Mouse (Mus musculus) midbrain, postnatal 0 days (tissue): ENCODE data around the gene Colgalt1. TPM values are rescaled to one million over a fixed set of nuclear protein-coding genes. Genes with fewer than 3 reads are reported as not detected.
A peak's percentile ranks its signal among the peaks of the same experiment; 100 is the strongest.

Experiments
- ATAC-seq: fragments of 200-750 bp; cut with Nextera tagmentation; 2 replicates; pipeline ENCODE4 v1.8.0; 2017; ENCODE audit warnings: moderate number of reproducible peaks, mild to moderate bottlenecking, moderate TSS enrichment, moderate library complexity; ENCODE audit not compliant: low FRiP score
- DNase-seq: peaks from one replicate; pipeline ENCODE4 v3.0.0-alpha.2; 2015; ENCODE audit warnings: low spot score
- H3K27ac ChIP-seq: fragments of 300-500 bp; sonication (generic); 2 replicates; pipeline ENCODE4 v1.5.1; 2014; ENCODE audit warnings: low read depth, mild to moderate bottlenecking, low read length, mixed read lengths
- H3K27me3 ChIP-seq: fragments of 300-500 bp; sonication (generic); 2 replicates; pipeline ENCODE4 v1.6.1; 2014; ENCODE audit warnings: low read length, control low read depth, mixed read lengths; ENCODE audit not compliant: insufficient read depth
- H3K36me3 ChIP-seq: fragments of 300-500 bp; sonication (generic); 2 replicates; pipeline ENCODE4 v1.6.1; 2014; ENCODE audit warnings: low read length, control low read depth, mixed read lengths; ENCODE audit not compliant: insufficient read depth
- H3K4me1 ChIP-seq: fragments of 300-500 bp; sonication (generic); 2 replicates; pipeline ENCODE4 v1.6.1; 2014; ENCODE audit warnings: mild to moderate bottlenecking, control low read depth, antibody characterized with exemption, low read length, mixed read lengths; ENCODE audit not compliant: insufficient read depth
- H3K4me2 ChIP-seq: fragments of 300-500 bp; sonication (generic); 2 replicates; pipeline ENCODE4 v1.6.1; 2014; ENCODE audit warnings: low read depth, mild to moderate bottlenecking, low read length, mixed read lengths; ENCODE audit not compliant: poor library complexity, severe bottlenecking
- H3K4me3 ChIP-seq: fragments of 300-500 bp; sonication (generic); 2 replicates; pipeline ENCODE4 v1.5.1; 2014; ENCODE audit warnings: low read depth, mild to moderate bottlenecking, low read length, moderate library complexity
- H3K9ac ChIP-seq: fragments of 300-500 bp; sonication (generic); replicated peaks from 2 replicates; pipeline ENCODE4 v1.6.1; 2014; ENCODE audit warnings: mild to moderate bottlenecking, low read length, moderate library complexity, mixed read lengths; ENCODE audit not compliant: poor library complexity, severe bottlenecking
- H3K9me3 ChIP-seq: fragments of 300-500 bp; sonication (generic); 2 replicates; pipeline ENCODE4 v1.6.1; 2016; ENCODE audit warnings: low read length, control low read depth
- CTCF ChIP-seq: IDR thresholded peaks from 2 replicates; pipeline ENCODE4 v1.5.1; 2016; ENCODE audit warnings: antibody characterized with exemption, mild to moderate bottlenecking
- WGBS: fragments of 180-500 bp; shearing (Covaris S2); extraction: QIAGEN DNeasy Blood & Tissue Kit; methylation state at CpG from one replicate; pipeline ENCODE4 v1.1.7; 2014; 5-methylcytosine and 5-hydroxymethylcytosine counted together
- polyA plus RNA-seq: library from polyadenylated mRNA; unstranded; fragments of >200 nt; fragmentation: Nextera tagmentation; extraction: Ambion mirVana; gene quantifications from 2 replicates; pipeline ENCODE4 v1.2.1, GENCODE M21; 2015
- total RNA-seq: library from RNA; depleted of rRNA; stranded (reverse); fragments of >200 nt; gene quantifications from 2 replicates; pipeline ENCODE4 v1.2.3, GENCODE M21; 2014

Colgalt1 gene
- total and polyA plus RNA-seq, 2 experiments from 2014 or later: 62.8 to 106 TPM

DNA sequence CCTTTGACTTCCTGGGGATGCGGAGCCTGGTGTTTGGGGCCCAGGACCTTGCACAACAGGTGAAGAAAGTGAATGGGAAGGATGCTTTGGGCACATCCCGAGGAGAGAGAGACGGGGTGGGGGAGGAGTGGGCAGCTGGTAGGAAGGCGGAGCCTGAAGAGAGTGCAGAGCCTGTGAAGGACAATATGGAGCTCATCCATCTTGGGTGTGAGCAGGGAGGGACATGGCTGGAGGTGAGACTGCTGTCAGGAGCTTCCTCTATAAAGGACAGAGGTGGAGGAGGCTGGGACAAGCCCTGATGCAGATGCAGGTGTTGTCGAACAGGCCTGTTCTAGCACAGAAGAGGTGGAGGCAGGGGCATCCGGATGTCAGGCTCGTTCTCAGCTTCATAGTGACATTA lies 6.8 kb upstream of the Colgalt1 start:
- Histone ChIP-seq H3K36me3 (0 out of 2 replicates have a peak, but pooled peaks cover 5% of the 10 kb centered on the region), H3K9me3 (no peaks in the 10 kb centered on the region), H3K9ac (no peak overlapping the region), H3K27me3 (peaks cover 18% of the 10 kb centered on the region), H3K4me1 (0 out of 2 replicates have a peak, but pooled peaks cover 4% of the 10 kb centered on the region), H3K27ac (no peak overlapping the region), H3K4me2 (no peak overlapping the region), H3K4me3 (no peak overlapping the region)
- WGBS: 52% methylated on average over 7 of the region's 7 CpGs
- no peak for TF ChIP-seq CTCF
- ATAC-seq (no peak), DNase-seq (no peak)

GRCm38 (mm10) chr8:71612141-71612540 lies 1.3 kb downstream of the Colgalt1 start:
- H3K9me3 ChIP-seq: no peaks in the 10 kb centered on the region
- no peak for DNase-seq
- 0 out of 2 replicates have a peak, but pooled peaks cover 6% of the 10 kb centered on the region for H3K4me1 ChIP-seq
- H3K9ac ChIP-seq: peak overlapping the region; percentile 76; the same call in 1 of the 2 replicates
- peak overlapping the region; percentile 77 for H3K4me3 ChIP-seq
- H3K36me3 ChIP-seq: peaks cover 21% of the 10 kb centered on the region
- TF ChIP-seq CTCF: no peak
- H3K27me3 ChIP-seq: no peaks in the 10 kb centered on the region
- ATAC-seq: no peak
- peak overlapping the region; percentile 81 for H3K4me2 ChIP-seq
- 31% methylated on average over 5 of the region's 5 CpGs for WGBS
- H3K27ac ChIP-seq: no peak overlapping the region

DNA sequence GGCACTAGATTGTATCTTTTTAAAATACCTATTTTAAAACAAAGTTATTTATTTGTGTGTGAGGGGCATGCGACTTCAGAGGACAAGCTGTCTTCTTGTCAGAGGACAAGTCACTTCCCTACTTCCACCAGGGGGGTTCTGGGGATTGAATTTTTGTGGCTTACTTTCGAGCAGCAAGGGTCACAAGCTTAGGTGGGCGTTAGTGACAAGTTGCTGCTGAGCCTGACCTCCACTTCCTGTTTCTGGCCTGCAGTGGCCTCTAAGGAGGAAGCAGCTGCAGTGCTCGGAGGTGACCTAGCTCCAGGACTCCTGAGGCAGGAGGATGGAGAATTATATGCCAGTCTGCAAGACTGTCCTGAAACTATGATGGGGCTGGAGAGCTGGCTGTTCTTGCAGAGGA lies 2.6 kb downstream of the Colgalt1 start:
- Histone ChIP-seq H3K4me3 (no peak overlapping the region), H3K4me2 (no peak overlapping the region), H3K4me1 (0 out of 2 replicates have a peak, but pooled peaks cover 6% of the 10 kb centered on the region), H3K27me3 (no peaks in the 10 kb centered on the region), H3K36me3 (peaks cover 33% of the 10 kb centered on the region), H3K9me3 (no peaks in the 10 kb centered on the region), H3K27ac (no peak overlapping the region), H3K9ac (no peak overlapping the region)
- no peak for ATAC-seq
- WGBS: 73% methylated on average over 4 of the region's 4 CpGs
- no peak for TF ChIP-seq CTCF
- no peak for DNase-seq

GRCm38 (mm10) chr8:71619786-71620185 lies 9.0 kb downstream of the Colgalt1 start:
- TF ChIP-seq CTCF: no peak
- no peaks in the 10 kb centered on the region for H3K9me3 ChIP-seq

GRCm38 (mm10) chr8:71625088-71625487 lies 14.3 kb downstream of the Colgalt1 start:
- no peak for TF ChIP-seq CTCF
- Histone ChIP-seq H3K27ac (no peak overlapping the region), H3K4me1 (0 out of 2 replicates have a peak, but pooled peaks cover 9% of the 10 kb centered on the region), H3K9ac (no peak overlapping the region), H3K4me3 (no peak overlapping the region), H3K9me3 (no peaks in the 10 kb centered on the region), H3K4me2 (no peak overlapping the region), H3K36me3 (peaks cover 30% of the 10 kb centered on the region), H3K27me3 (no peaks in the 10 kb centered on the region)
- DNase-seq (no peak), ATAC-seq (no peak)
- 68% methylated on average over 1 of the region's 1 CpGs for WGBS

More at GRCm38 (mm10) chr8:71619786-71620185, 9.0 kb downstream of the Colgalt1 start:
- Histone ChIP-seq H3K4me1 (no peaks in the 10 kb centered on the region), H3K4me2 (no peak overlapping the region), H3K27ac (no peak overlapping the region), H3K27me3 (no peaks in the 10 kb centered on the region), H3K9ac (no peak overlapping the region), H3K36me3 (peaks cover 61% of the 10 kb centered on the region), H3K4me3 (no peak overlapping the region)
- no peak for ATAC-seq
- 98% methylated on average over 2 of the region's 2 CpGs for WGBS
- DNase-seq: no peak

DNA sequence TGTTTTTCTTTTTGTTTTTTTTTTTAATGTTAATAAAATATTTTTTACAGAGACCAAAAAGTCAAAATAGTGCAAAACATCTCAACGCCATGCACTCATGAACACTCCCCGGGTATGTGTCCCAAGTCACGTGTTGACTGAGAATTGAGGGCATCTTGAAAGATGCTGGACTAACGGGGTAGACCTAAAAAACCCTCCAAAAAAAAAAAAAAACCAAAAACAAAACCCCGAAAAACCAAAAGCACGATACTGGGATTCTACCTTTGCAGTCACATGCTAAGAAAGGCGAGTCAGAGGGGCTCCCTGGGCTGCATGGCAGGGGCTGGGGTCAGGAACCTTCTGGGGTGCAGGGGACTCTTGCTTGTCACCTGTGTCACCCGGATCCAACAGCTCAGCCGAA lies 16.0 kb downstream of the Colgalt1 start:
- Histone ChIP-seq H3K36me3 (peaks cover 17% of the 10 kb centered on the region), H3K4me1 (0 out of 2 replicates have a peak, but pooled peaks cover 9% of the 10 kb centered on the region), H3K27me3 (no peaks in the 10 kb centered on the region), H3K4me3 (no peak overlapping the region), H3K27ac (no peak overlapping the region), H3K9ac (no peak overlapping the region), H3K4me2 (no peak overlapping the region), H3K9me3 (no peaks in the 10 kb centered on the region)
- WGBS: 88% methylated on average over 9 of the region's 9 CpGs
- no peak for ATAC-seq
- no peak for TF ChIP-seq CTCF
- DNase-seq: no peak
